Mouse (Mus musculus): ENCODE measurements around the gene Sox2. TPM values are rescaled to one million over a fixed set of nuclear protein-coding genes. Genes with fewer than 3 reads are reported as not detected.

The Sox2 gene
- total RNA-seq, 2 experiments from 2014 or later: 55.8 to 59.3 TPM

DNA sequence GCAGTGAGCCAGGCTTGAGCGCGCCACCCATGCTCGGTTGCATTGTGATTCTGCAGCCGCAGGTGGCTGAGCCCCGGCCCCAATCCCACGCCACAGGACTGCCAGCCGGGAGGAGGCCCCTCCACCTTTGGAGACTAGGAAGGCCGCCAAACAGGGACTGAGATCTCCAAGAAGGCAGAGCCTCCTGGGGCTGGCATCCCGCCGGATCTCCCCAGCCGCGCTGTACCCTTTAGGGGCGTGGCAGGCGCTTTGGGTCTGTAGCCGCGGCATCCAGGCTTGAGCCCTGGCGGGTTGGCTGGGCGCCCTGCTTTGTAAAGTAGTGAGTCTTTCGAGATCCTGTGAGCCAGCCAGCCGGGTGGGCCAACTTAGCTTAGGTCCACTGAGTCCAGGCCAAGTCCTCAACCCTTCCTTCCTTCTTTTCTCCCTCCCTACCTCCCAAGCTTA, 7.7 kb upstream of the Sox2 start:
- peak; percentile 89 for DNase-seq
- intact Hi-C loops (cut with DNase I): loop anchor here (5.0 kb wide), 2 partner anchors 80 to 200 kb away; no protein-coding TSS in a partner anchor

DNA sequence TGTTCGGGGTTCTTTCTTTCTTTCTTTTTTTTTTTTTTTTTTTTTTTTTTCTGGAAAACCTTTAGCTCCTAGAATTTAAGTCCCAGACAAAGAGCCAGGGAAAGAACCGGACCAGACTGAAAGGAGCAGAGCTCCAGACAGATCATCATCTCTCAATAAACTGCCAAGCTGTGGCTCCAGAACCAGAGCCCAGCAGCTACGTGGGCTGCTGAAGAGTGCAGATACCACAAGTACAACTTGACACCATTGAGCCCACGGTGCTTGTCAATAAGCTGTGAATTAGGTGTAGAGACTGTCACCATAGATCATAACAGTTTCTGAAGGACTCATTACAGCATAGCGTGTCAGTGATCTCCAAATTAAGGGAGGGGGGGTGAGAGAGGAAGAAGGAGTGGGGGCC, 7.1 kb upstream of the Sox2 start:
- intact Hi-C loops (cut with DNase I): loop anchor here (5.0 kb wide), 2 partner anchors 81 to 201 kb away; no protein-coding TSS in a partner anchor
- no peak for DNase-seq

DNA sequence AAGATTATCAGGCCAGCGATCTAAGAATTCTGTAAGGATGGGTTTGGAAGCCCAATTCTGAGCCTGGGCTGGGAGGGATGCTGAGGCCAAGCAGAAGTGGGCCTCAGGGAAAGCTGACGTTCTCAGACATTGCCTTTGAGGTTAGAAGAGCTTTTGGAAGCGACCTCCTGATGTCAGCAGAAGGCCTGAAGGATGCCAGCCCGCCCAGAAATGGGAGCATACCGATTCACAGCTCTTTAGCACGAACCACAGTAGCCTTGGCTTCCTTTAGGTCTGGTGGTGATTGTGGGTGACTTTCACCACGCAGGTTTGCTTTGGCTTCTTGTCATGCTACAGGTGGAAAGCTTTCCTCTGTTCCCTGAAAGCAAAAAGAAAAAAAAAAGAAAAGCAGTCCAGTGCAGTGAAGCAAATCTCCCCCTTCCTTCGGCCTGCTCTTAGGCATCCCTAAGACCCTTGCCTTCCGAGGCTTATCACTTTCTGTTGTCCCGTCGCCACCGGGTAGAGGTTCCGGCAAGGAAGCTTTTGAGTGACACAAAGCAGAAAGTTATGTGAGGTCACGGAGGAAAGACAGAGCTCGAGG, 6.6 kb upstream of the Sox2 start:
- DNase-seq: no peak
- intact Hi-C loops (cut with DNase I): loop anchor here (5.0 kb wide), 2 partner anchors 81 to 201 kb away; no protein-coding TSS in a partner anchor

DNA sequence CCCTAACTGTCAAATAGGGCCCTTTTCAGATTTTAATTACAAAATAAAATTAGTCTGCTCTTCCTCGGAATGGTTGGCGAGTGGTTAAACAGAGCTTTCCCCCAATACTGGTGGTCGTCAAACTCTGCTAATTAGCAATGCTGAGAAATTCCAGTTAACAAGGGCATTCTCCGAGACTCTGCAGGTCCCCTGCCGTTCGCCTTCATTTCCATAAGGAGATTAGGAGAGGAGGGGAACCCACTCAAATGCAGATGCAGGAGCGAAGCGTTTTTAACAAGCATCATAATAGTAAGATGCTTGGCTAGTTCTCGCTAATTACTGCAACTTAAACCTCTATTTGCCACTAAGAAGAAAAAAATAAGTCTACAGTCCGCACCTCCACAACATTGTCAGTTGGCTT, 4.0 kb upstream of the Sox2 start:
- DNase-seq: no peak
- intact Hi-C loops (cut with DNase I): loop anchor here (2.0 to 5.0 kb wide), 3 partner anchors 413 to 926 kb away; no protein-coding TSS in a partner anchor

GRCm38 (mm10) chr3:34647688-34648087, 2.5 kb upstream of the Sox2 start:
- intact Hi-C loops (cut with DNase I): loop anchor here (2.0 to 5.0 kb wide), 3 partner anchors 415 to 925 kb away; no protein-coding TSS in a partner anchor

DNA sequence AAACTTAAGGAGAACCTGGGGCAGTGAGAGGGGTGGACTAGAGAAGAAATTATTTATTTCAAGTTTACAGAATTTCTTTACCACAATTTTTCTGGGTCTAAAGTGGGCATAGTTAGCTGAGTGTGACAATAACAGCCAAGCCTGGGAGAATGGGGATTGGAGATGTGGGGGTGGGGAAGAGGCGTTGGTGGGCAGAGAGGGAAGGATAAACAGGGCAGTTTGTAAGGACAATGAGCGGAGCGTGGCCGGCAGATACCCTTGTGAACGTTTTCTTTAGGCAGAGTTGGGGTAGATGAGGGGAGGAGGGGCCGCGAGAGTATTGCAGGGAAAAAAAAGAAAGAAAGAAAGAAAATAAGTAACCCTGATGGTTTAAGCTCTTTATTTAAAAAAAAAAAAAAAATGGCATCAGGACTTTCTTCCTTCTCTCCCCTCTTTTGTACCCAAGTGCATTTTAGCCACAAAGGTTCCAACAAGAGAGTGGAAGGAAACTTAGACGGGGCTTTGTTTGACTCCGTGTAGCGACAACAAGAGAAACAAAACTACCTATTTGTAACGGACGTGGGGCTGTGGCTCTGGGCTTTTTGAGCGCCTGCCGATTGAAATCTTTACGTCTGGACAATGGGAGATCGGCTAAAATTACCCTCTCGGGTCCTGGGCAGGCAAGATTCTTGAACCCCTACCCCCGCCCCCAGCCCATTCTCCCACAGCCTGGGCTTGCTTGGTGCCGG, 1.9 kb upstream of the Sox2 start:
- no peak for DNase-seq
- intact Hi-C loops (cut with DNase I): loop anchor here (5.0 kb wide), 1 partner anchor 924 kb away; no protein-coding TSS in a partner anchor

More at GRCm38 (mm10) chr3:34647688-34648087, 2.5 kb upstream of the Sox2 start:
- peak; percentile 89 for DNase-seq

GRCm38 (mm10) chr3:34648833-34649719, 1.1 kb upstream of the Sox2 start:
- intact Hi-C loops (cut with DNase I): loop anchor here (5.0 kb wide), 1 partner anchor 923 kb away; no protein-coding TSS in a partner anchor
- DNase-seq: peak; percentile 57

DNA sequence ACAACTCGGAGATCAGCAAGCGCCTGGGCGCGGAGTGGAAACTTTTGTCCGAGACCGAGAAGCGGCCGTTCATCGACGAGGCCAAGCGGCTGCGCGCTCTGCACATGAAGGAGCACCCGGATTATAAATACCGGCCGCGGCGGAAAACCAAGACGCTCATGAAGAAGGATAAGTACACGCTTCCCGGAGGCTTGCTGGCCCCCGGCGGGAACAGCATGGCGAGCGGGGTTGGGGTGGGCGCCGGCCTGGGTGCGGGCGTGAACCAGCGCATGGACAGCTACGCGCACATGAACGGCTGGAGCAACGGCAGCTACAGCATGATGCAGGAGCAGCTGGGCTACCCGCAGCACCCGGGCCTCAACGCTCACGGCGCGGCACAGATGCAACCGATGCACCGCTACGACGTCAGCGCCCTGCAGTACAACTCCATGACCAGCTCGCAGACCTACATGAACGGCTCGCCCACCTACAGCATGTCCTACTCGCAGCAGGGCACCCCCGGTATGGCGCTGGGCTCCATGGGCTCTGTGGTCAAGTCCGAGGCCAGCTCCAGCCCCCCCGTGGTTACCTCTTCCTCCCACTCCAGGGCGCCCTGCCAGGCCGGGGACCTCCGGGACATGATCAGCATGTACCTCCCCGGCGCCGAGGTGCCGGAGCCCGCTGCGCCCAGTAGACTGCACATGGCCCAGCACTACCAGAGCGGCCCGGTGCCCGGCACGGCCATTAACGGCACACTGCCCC, 586 bp downstream of the Sox2 start:
- intact Hi-C loops (cut with DNase I): no loop called here
- DNase-seq: peak; percentile 60

- DNase-seq: no peak
- intact Hi-C loops (cut with DNase I): no loop called here
Measured at GRCm38 (mm10) chr3:34651486-34652170, 1.4 kb downstream of the Sox2 start.

DNA sequence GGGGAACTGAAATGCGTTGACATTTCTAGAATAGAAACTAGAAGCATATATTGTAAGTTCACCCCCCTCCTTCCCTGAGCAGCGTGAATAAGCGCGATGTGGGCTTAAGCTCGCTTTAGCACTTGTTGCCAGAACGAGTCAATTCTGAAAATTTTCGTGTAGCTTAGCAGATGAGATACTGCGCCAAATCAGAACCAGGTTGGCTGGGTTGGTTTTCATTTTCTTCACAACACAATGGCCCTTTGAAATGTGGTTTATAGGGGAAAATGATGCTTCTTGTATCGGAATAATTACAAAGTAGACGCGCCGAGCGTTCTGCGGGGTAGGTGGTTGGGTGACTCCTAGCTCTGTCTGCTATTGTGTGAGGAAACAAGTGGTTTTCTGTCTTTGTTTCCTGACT, 2.4 kb downstream of the Sox2 start:
- no peak for DNase-seq

DNA sequence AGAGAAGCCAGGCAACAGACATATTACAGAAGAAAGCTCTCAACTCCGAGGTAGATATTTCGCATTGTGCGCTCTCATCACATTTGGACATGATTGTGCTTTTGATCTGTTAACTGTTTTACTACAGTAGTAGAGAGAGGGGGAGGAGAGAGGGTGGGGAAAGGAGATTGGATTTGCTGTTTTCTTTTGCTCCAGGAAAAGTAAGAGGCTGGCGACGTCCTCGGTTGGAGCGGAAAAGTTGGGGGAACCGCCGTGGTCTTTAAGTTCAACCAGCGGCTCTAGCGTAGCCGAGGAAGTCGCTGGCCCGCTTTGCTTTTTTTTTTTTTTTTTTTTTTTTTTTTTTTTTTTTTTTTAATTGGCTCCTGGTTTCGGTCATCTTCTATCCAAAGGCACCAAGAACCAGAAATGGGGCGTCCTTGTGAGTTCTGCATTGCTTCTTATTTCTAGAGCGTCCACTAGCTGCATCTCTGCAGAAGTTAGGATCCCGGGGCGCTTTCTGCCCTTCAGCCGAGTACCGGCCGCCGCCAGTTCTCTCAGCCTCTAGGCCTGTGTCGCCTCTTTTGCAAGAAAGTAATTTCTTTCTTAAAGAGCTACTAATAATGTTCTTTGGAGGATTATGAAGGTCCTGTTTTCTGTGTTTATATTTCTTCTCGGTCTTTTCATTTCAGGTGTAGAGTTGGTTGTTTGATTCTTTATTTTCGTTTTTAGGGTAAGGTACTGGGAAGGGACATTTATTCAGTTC, 3.2 kb downstream of the Sox2 start:
- intact Hi-C loops (cut with DNase I): no loop called here
- DNase-seq: no peak

More for the DNA sequence above, 2.4 kb downstream of the Sox2 start:
- intact Hi-C loops (cut with DNase I): no loop called here

- intact Hi-C loops (cut with DNase I): no loop called here
- DNase-seq: no peak
Measured at GRCm38 (mm10) chr3:34653977-34654500, 3.8 kb downstream of the Sox2 start.

GRCm38 (mm10) chr3:34654781-34655180, 4.6 kb downstream of the Sox2 start:
- intact Hi-C loops (cut with DNase I): loop anchor here (5.0 kb wide), 1 partner anchor 688 kb away; no protein-coding TSS in a partner anchor
- DNase-seq: no peak

DNA sequence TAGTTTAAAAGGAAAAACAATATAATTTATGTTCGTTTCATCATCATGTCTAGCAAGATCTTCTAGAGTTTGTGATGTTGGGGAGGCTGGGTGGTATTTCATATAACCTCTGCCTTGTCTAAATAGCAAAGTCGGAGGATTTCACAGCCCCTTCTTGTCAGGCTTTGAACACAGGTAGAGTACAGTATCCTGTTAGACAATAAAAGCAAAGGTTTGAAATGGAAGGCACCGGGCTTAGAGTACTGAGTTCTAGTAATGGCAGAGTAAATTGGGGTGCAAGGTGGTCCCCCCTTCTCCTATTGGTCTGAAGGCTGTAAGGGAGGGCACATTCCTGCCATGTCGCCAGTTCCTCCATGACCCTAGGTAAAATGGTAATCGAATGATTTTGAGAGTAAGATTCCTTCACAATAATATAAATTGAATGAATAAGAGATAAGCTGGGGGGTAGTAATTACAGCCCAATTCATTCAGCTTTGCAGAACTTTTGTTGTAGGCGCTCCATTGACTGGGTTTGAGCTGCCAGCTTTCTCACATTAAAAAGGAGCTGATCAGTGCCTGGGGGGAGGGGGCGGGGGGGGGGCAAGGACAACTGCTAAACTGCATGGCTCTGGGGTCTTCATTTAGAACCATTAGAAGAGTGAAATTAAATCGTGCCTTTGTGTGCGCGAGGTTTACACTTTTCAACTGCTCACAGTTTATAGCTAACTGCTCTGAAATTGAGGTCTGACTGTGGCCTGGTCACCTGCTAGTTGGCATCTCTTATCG, 5.3 kb downstream of the Sox2 start:
- DNase-seq: no peak
- intact Hi-C loops (cut with DNase I): loop anchor here (5.0 kb wide), 1 partner anchor 687 kb away; no protein-coding TSS in a partner anchor

DNA sequence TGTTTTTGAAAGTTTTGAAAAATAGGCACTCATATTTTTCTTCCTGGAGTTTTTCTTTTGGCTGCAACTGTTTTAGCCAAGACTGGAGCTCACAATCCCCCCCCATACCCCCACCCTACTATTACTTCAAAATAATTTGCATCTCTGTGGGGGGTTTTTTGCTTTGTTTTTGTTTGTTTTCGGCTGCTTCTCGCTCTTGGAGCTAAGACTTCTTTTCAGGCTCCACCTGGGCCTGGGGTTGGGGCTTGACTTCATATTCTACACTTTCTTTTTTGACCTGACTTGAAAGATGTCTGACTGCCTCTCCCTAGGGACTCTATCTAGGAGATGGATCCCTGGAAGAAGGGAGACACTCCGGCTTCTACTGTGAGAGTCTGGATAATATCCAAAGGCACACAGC, 5.9 kb downstream of the Sox2 start:
- no peak for DNase-seq
- intact Hi-C loops (cut with DNase I): loop anchor here (5.0 kb wide), 1 partner anchor 686 kb away; no protein-coding TSS in a partner anchor

DNA sequence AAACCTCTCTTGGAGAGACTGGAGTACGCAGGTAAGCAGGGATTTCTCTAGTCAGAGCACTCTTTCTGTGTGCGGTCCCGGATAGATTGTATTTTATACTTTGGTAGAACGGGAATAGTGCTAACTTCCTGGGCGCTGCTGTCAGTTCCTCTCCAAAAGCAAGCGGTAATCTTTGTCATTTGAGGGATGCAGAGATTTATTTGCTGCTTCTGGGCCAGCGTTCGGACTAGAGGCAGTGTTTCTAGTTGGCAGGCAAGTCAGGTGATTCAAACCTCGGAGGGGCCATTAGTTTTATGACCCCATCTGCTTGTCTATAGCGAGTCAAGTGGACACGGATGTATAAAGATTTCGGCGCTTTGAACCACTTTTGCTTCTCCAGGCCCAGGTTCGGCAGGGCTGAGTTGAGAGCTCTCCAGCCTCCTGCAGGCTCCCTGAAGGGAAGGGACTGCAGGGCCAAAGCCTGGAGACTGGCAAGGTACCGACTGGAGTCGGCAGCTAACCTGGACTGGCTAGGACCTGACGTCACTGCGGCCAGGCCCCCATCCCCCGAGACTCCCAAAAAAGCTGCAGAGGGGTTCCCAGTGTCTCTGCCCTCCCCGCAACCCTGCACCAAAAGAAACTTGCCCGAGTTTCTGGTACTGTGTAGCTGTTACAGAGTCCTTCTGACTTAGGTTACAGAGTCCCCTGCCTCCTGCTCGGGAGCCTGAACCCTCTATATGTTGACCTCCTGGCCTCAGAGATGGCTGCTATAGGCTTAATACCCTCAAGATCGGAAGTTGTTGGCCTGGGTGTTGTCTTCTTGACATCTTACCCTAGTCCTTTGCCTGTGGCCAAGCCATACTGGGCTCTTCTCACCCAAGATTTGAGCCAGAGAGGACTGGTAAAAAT, 6.9 kb downstream of the Sox2 start:
- intact Hi-C loops (cut with DNase I): loop anchor here (5.0 kb wide), 1 partner anchor 685 kb away; no protein-coding TSS in a partner anchor
- no peak for DNase-seq

All from left cerebral cortex, postnatal 4 days (tissue).